Mouse (Mus musculus): Measurements from ENCODE around the gene Sdad1.

The Sdad1 gene

GRCm38 (mm10) chr5:92240769-92241168, 69.5 kb downstream of the Sdad1 start:
- no peak for DNase-seq (ENCODE audit: low read depth, low spot score)

GRCm38 (mm10) chr5:92239333-92240232, 70.7 kb downstream of the Sdad1 start:
- DNase-seq (ENCODE audit: low read depth, low spot score): peak; percentile 55

- DNase-seq (ENCODE audit: low read depth, low spot score): no peak
Observed at GRCm38 (mm10) chr5:92234939-92235557, 75.2 kb downstream of the Sdad1 start.
